Mouse (Mus musculus) cortical plate, adult 2 months (tissue): ENCODE measurements around the gene Gm49359.
"Not testable (repeated sequence)": the region's sequence is repeated elsewhere in the genome, so short reads cannot be mapped to it uniquely, and the experiment has no call there.

Experiments
- CTCF ChIP-seq: fragments of 200-500 bp; IDR thresholded peaks from 2 replicates; pipeline ENCODE4 v1.5.1; 2011; ENCODE audit warnings: mild to moderate bottlenecking, control low read depth, low read length; ENCODE audit not compliant: insufficient read depth; ENCODE audit errors: extremely low read depth
- POLR2A ChIP-seq: fragments of 200-500 bp; IDR thresholded peaks from 2 replicates; pipeline ENCODE4 v1.6.1; 2011; ENCODE audit warnings: mild to moderate bottlenecking, low read length, control low read depth; ENCODE audit not compliant: insufficient read depth; ENCODE audit errors: extremely low read depth

GRCm38 (mm10) chr13:62472661-62473060 lies 6.0 kb upstream of the Gm49359 start:
- TF ChIP-seq CTCF, POLR2A: not testable (repeated sequence)
